Mouse (Mus musculus): ENCODE measurements at regions not wholly inside any gene's neighbourhood (a gene's known extent, or its start where the extent isn't known, plus 50 kb on each side); places are given as distances from the start of the nearest gene placed in this dataset.

DNA sequence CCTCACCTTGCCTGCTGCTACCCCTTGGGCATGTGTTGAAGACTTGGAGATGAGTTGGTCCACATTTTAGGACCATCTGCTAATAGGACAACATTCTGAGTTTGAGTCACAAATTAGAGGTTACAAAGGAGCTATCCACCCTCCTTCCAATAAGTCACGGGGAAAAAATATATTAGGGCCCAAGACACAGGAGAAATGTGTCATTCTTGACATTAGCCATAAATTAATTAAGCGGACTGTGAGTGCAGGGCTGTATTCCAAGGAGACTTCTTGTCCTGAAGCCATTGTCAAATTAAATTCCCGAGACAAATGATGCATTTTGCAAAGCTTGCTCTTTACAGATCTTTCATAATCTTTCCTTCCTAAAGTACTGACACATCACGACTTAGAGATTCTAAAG, 79.2 kb downstream of the 1700020N01Rik start:
- Histone ChIP-seq H3K9me3 (replicated peaks) (no peaks in the 10 kb centered on the region), H3K27me3 (ENCODE audit: low read depth, poor library complexity, severe bottlenecking) (no peaks in the 10 kb centered on the region), H3K4me1 (no peaks in the 10 kb centered on the region), H3K27ac (no peak overlapping the region), H3K4me3 (no peak overlapping the region), H3K36me3 (no peaks in the 10 kb centered on the region)
- no peak for DNase-seq (ENCODE audit: low spot score)
- 71% methylated on average over 4 of the region's 4 CpGs for WGBS

DNA sequence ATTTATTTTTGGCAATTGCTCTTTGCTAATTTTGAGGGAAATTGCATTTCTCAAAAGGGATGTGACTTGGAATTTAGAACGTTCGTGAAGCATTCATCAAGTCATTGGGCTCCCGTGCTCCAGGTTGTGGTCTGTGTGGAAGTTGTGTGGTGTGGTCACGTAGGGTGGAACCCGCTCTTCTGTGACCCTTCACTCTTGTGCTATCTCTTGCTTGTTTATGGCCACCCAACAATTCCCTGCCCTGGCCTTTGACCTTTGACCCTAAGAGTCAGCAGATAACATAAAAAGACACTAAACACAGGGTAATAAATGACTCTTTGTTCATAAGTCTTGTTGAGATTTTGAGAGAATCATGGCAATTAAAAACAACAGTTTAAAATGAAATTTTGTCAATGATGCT, 79.7 kb downstream of the 1700020N01Rik start:
- Histone ChIP-seq H3K27ac (no peak overlapping the region), H3K4me1 (no peaks in the 10 kb centered on the region), H3K27me3 (ENCODE audit: low read depth, poor library complexity, severe bottlenecking) (no peaks in the 10 kb centered on the region), H3K36me3 (no peaks in the 10 kb centered on the region), H3K9me3 (replicated peaks) (no peaks in the 10 kb centered on the region), H3K4me3 (no peak overlapping the region)
- no peak for DNase-seq (ENCODE audit: low spot score)
- WGBS, result 58% methylated on average over 5 of the region's 5 CpGs

- no peak for DNase-seq (ENCODE audit: low spot score)
- Histone ChIP-seq H3K4me3 (no peak overlapping the region), H3K27me3 (ENCODE audit: low read depth, poor library complexity, severe bottlenecking) (no peaks in the 10 kb centered on the region), H3K9me3 (replicated peaks) (no peaks in the 10 kb centered on the region), H3K27ac (no peak overlapping the region), H3K36me3 (no peaks in the 10 kb centered on the region), H3K4me1 (no peaks in the 10 kb centered on the region)
- WGBS, result 96% methylated on average over 1 of the region's 1 CpGs
Observed at GRCm38 (mm10) chr10:21673831-21674230, 80.9 kb downstream of the 1700020N01Rik start.

GRCm38 (mm10) chr10:21675786-21676185, 82.8 kb downstream of the 1700020N01Rik start:
- no peaks in the 10 kb centered on the region for H3K9me3 ChIP-seq (replicated peaks)
- H3K4me3 ChIP-seq, result no peak overlapping the region
- H3K27me3 ChIP-seq (ENCODE audit: low read depth, poor library complexity, severe bottlenecking), result no peaks in the 10 kb centered on the region
- no peak overlapping the region for H3K27ac ChIP-seq
- no peaks in the 10 kb centered on the region for H3K4me1 ChIP-seq
- no peaks in the 10 kb centered on the region for H3K36me3 ChIP-seq
- WGBS, result 92% methylated on average over 14 of the region's 14 CpGs
- DNase-seq (ENCODE audit: low spot score), result no peak

DNA sequence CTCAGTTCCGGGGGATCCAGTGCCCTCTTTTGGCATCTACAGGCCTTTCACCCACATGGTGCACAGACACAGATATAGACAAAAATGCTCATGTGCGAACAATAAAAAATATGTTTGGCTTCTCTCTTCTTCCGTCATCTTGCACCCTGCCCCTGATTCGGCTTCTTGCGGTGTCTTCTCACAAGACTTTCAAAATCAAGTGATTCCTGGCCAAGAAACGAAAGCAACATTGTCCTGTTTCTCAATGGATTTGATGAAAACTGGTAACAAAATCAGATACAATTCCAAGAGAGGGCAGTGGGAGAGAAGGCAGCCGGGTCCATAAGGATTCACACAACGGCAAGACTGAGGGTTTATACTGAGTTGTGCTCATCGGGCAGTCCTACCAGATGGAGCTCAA, 85.0 kb downstream of the 1700020N01Rik start:
- Histone ChIP-seq H3K4me3 (no peak overlapping the region), H3K9me3 (replicated peaks) (no peaks in the 10 kb centered on the region), H3K4me1 (no peaks in the 10 kb centered on the region), H3K27ac (no peak overlapping the region), H3K36me3 (no peaks in the 10 kb centered on the region), H3K27me3 (ENCODE audit: low read depth, poor library complexity, severe bottlenecking) (no peaks in the 10 kb centered on the region)
- 94% methylated on average over 9 of the region's 9 CpGs for WGBS
- DNase-seq (ENCODE audit: low spot score), result no peak

DNA sequence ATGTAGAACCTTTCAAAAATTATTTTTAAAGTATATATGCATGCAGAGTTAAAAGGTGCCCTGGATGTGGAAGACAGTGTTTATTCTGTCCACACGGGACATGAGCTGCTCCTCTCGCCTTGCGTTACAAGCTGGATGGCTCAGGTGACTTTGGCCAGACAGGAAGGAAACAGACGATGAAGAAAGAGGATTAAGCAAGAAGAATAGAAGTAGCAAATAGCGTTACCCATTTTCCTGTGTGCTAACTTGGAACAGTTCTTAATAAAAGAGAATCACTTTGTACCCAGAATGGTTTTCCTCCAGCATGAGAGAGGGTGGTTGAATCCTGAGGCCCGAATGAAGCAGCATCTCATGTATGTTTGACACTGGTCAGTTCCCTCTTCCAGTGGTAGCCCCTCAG, 85.4 kb downstream of the 1700020N01Rik start:
- no peak overlapping the region for H3K27ac ChIP-seq
- DNase-seq (ENCODE audit: low spot score), result no peak
- no peaks in the 10 kb centered on the region for H3K9me3 ChIP-seq (replicated peaks)
- no peaks in the 10 kb centered on the region for H3K27me3 ChIP-seq (ENCODE audit: low read depth, poor library complexity, severe bottlenecking)
- H3K4me1 ChIP-seq, result no peaks in the 10 kb centered on the region
- no peaks in the 10 kb centered on the region for H3K36me3 ChIP-seq
- WGBS, result 91% methylated on average over 6 of the region's 6 CpGs
- H3K4me3 ChIP-seq, result no peak overlapping the region

- no peaks in the 10 kb centered on the region for H3K9me3 ChIP-seq (replicated peaks)
- no peak overlapping the region for H3K4me3 ChIP-seq
- H3K36me3 ChIP-seq, result no peaks in the 10 kb centered on the region
- no peak overlapping the region for H3K27ac ChIP-seq
- DNase-seq (ENCODE audit: low spot score), result no peak
- H3K27me3 ChIP-seq (ENCODE audit: low read depth, poor library complexity, severe bottlenecking), result no peaks in the 10 kb centered on the region
- WGBS, result 75% methylated on average over 10 of the region's 10 CpGs
- H3K4me1 ChIP-seq, result no peaks in the 10 kb centered on the region
Observed at GRCm38 (mm10) chr10:21678811-21679451, 86.0 kb downstream of the 1700020N01Rik start.

DNA sequence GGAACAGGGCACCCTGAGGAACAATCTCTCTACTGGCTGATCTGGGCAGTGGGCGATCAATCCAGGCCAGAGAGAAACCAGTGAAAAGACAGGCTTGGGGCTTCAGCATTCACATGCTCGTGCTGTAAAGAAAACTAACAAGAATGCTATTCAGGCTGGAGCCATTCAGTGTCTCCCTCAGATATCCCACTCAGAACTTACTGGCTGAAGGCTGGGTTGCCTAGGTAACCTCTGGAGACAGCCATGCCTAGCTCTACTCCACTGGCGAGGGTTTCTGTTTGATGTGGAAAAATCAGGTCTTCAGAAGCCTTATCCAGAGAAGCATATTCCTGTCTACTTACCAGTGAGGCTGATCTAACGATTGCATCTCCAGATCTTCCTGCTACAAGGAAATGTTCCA, 87.8 kb downstream of the 1700020N01Rik start:
- H3K27me3 ChIP-seq (ENCODE audit: low read depth, poor library complexity, severe bottlenecking), result no peaks in the 10 kb centered on the region
- peaks cover 14% of the 10 kb centered on the region for H3K4me1 ChIP-seq
- no peaks in the 10 kb centered on the region for H3K36me3 ChIP-seq
- 62% methylated on average over 4 of the region's 4 CpGs for WGBS
- no peak overlapping the region for H3K4me3 ChIP-seq
- DNase-seq (ENCODE audit: low spot score), result no peak
- H3K27ac ChIP-seq, result no peak overlapping the region
- H3K9me3 ChIP-seq (replicated peaks), result no peaks in the 10 kb centered on the region

- Histone ChIP-seq H3K4me3 (no peak overlapping the region), H3K27me3 (ENCODE audit: low read depth, poor library complexity, severe bottlenecking) (no peaks in the 10 kb centered on the region), H3K36me3 (no peaks in the 10 kb centered on the region), H3K27ac (peak overlapping the region; percentile 5; the same call in 1 of the 2 replicates), H3K9me3 (replicated peaks) (no peaks in the 10 kb centered on the region), H3K4me1 (peaks cover 15% of the 10 kb centered on the region)
- 71% methylated on average over 9 of the region's 9 CpGs for WGBS
- no peak for DNase-seq (ENCODE audit: low spot score)
Observed at GRCm38 (mm10) chr10:21684286-21685013, 91.5 kb downstream of the 1700020N01Rik start.

- no peak for DNase-seq (ENCODE audit: low spot score)
- no peaks in the 10 kb centered on the region for H3K9me3 ChIP-seq (replicated peaks)
- no peaks in the 10 kb centered on the region for H3K27me3 ChIP-seq (ENCODE audit: low read depth, poor library complexity, severe bottlenecking)
- H3K27ac ChIP-seq, result peak overlapping the region; percentile 46; the same call in 1 of the 2 replicates
- H3K4me3 ChIP-seq, result no peak overlapping the region
- no peaks in the 10 kb centered on the region for H3K36me3 ChIP-seq
- 44% methylated on average over 9 of the region's 9 CpGs for WGBS
- peaks cover 15% of the 10 kb centered on the region for H3K4me1 ChIP-seq
Observed at GRCm38 (mm10) chr10:21685122-21685798, 92.3 kb downstream of the 1700020N01Rik start.

DNA sequence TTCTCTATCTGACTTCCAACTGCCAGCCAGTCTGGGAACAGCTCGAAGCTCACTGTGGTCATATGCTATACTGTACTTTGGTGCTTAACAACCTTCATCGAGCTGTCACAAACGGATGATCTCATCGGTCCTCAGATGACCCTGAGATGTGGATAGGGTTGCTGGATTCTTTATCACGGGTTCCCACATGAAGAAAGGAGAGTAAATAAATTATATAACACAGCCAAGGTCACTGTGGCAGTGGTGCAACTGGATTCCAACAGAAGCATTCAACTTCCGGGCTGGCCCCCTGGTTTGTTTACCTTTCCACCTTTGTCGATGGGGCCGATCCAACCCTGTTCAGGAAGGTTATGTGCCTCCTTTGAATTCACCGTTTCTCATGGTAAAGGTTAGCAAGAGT, 93.1 kb downstream of the 1700020N01Rik start:
- H3K36me3 ChIP-seq, result no peaks in the 10 kb centered on the region
- DNase-seq (ENCODE audit: low spot score), result no peak
- H3K9me3 ChIP-seq (replicated peaks), result no peaks in the 10 kb centered on the region
- peaks cover 15% of the 10 kb centered on the region for H3K4me1 ChIP-seq
- 69% methylated on average over 9 of the region's 9 CpGs for WGBS
- H3K4me3 ChIP-seq, result no peak overlapping the region
- H3K27ac ChIP-seq, result no peak overlapping the region
- no peaks in the 10 kb centered on the region for H3K27me3 ChIP-seq (ENCODE audit: low read depth, poor library complexity, severe bottlenecking)

GRCm38 (mm10) chr10:21687484-21687883, 94.5 kb downstream of the 1700020N01Rik start:
- Histone ChIP-seq H3K4me3 (no peak overlapping the region), H3K9me3 (replicated peaks) (no peaks in the 10 kb centered on the region), H3K4me1 (peaks cover 15% of the 10 kb centered on the region), H3K36me3 (no peaks in the 10 kb centered on the region), H3K27me3 (ENCODE audit: low read depth, poor library complexity, severe bottlenecking) (no peaks in the 10 kb centered on the region), H3K27ac (no peak overlapping the region)
- DNase-seq (ENCODE audit: low spot score), result no peak
- WGBS, result 89% methylated on average over 7 of the region's 7 CpGs

- Histone ChIP-seq H3K4me1 (peaks cover 15% of the 10 kb centered on the region), H3K27ac (no peak overlapping the region), H3K27me3 (ENCODE audit: low read depth, poor library complexity, severe bottlenecking) (no peaks in the 10 kb centered on the region), H3K4me3 (no peak overlapping the region), H3K9me3 (replicated peaks) (no peaks in the 10 kb centered on the region), H3K36me3 (no peaks in the 10 kb centered on the region)
- 89% methylated on average over 7 of the region's 7 CpGs for WGBS
- no peak for DNase-seq (ENCODE audit: low spot score)
Observed at GRCm38 (mm10) chr10:21688513-21688912, 95.6 kb downstream of the 1700020N01Rik start.
